Mouse (Mus musculus) neural tube, embryonic 13.5 days (tissue): ENCODE measurements around the gene Serpinb1b. TPM values are rescaled to one million over a fixed set of nuclear protein-coding genes. Genes with fewer than 3 reads are reported as not detected.
A peak's percentile ranks its signal among the peaks of the same experiment; 100 is the strongest.
"Not testable (repeated sequence)": the region's sequence is repeated elsewhere in the genome, so short reads cannot be mapped to it uniquely, and the experiment has no call there.

ENCODE experiments used
- ATAC-seq: fragments of 200-750 bp; cut with Nextera tagmentation; 2 replicates; pipeline ENCODE4 v1.8.0; 2017; ENCODE audit warnings: low read depth, mild to moderate bottlenecking, moderate TSS enrichment, moderate library complexity
- H3K27ac ChIP-seq: fragments of 300-500 bp; sonication (generic); replicated peaks from 2 replicates; pipeline ENCODE4 v1.5.1; 2015; ENCODE audit warnings: moderate library complexity, mild to moderate bottlenecking, inconsistent platforms
- H3K27me3 ChIP-seq: fragments of 300-500 bp; sonication (generic); 2 replicates; pipeline ENCODE4 v1.6.1; 2015; ENCODE audit warnings: mild to moderate bottlenecking, inconsistent platforms
- H3K36me3 ChIP-seq: fragments of 300-500 bp; sonication (generic); 2 replicates; pipeline ENCODE4 v1.6.1; 2015; ENCODE audit warnings: mild to moderate bottlenecking, inconsistent platforms
- H3K4me1 ChIP-seq: fragments of 300-500 bp; sonication (generic); replicated peaks from 2 replicates; pipeline ENCODE4 v1.6.1; 2015; ENCODE audit warnings: inconsistent platforms
- H3K4me2 ChIP-seq: fragments of 300-500 bp; sonication (generic); 2 replicates; pipeline ENCODE4 v1.6.1; 2015; ENCODE audit warnings: inconsistent platforms, mild to moderate bottlenecking, moderate library complexity
- H3K4me3 ChIP-seq: fragments of 300-500 bp; sonication (generic); 2 replicates; pipeline ENCODE4 v1.5.1; 2015; ENCODE audit warnings: mild to moderate bottlenecking, inconsistent platforms
- H3K9ac ChIP-seq: fragments of 300-500 bp; sonication (generic); 2 replicates; pipeline ENCODE4 v1.6.1; 2015; ENCODE audit warnings: moderate library complexity, mild to moderate bottlenecking, inconsistent platforms
- H3K9me3 ChIP-seq: fragments of 300-500 bp; sonication (generic); 2 replicates; pipeline ENCODE4 v1.6.1; 2016; ENCODE audit warnings: inconsistent platforms
- WGBS: fragments of 180-500 bp; shearing (Covaris S2); methylation state at CpG from one replicate; pipeline ENCODE4 v1.1.7; 2015; 5-methylcytosine and 5-hydroxymethylcytosine counted together
- polyA plus RNA-seq: library from polyadenylated mRNA; unstranded; fragments of >200 nt; fragmentation: Nextera tagmentation; extraction: Ambion mirVana; gene quantifications from 2 replicates; pipeline ENCODE4 v1.2.1, GENCODE M21; 2015

The Serpinb1b gene
- polyA plus RNA-seq, result 3.3 and 8.1 TPM in 2 replicates

DNA sequence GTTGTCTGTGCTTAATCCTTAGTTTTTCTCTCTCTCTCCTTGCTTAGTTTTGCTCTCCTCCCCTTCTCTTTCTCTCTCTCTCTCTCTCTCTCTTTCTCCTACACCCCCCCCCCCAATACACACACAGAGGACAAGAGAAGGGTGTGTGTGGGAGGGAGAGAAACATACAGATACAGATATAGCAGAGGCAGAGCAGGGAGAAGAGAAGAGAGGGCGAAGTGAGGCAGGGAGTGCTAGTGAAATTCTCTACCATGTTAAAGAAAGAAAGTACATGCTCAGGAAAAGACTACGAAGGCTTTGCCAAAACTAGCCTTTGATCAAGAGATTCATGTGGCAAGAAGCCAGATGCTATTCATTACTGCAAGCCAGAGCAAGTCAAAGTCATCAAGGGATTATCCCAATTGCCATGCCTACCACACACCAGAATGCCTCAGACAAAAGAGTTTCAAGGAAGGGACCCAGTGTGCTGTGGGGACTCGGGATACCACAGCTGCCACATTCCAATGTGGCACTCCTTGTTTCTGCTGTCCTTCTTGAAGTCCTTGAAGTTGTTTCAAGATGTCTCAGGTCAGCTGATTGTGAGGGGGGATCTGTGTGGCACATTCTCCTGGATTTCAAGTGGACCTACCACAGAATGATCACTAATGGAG, at the start of gene Serpinb1b:
Gene Serpinb1b (plus strand): TSS at position 520 of the 650 bp plus-strand sequence.
- WGBS, result 63% methylated on average over 3 of the region's 3 CpGs
- no peaks in the 10 kb centered on the region for H3K4me1 ChIP-seq
- H3K27ac ChIP-seq, result no peak within 1 kb of the TSS
- H3K27me3 ChIP-seq, result no peaks in the 10 kb centered on the region
- ATAC-seq, result no peak
- H3K4me3 ChIP-seq, result no peak within 1 kb of the TSS
- H3K4me2 ChIP-seq, result peak within 1 kb of the TSS; percentile 18; the same call in 1 of the 2 replicates
- H3K9ac ChIP-seq, result no peak within 1 kb of the TSS
- no peaks in the 10 kb centered on the region for H3K9me3 ChIP-seq
- H3K36me3 ChIP-seq, result no peaks in the 10 kb centered on the region

GRCm38 (mm10) chr13:33029478-33029877, 48.9 kb upstream of the Serpinb1b start:
- not testable (repeated sequence) for H3K4me2 ChIP-seq, H3K27me3 ChIP-seq, ATAC-seq, H3K4me1 ChIP-seq, H3K9me3 ChIP-seq, H3K4me3 ChIP-seq, H3K27ac ChIP-seq, H3K9ac ChIP-seq, H3K36me3 ChIP-seq
- 95% methylated on average over 2 of the region's 2 CpGs for WGBS

DNA sequence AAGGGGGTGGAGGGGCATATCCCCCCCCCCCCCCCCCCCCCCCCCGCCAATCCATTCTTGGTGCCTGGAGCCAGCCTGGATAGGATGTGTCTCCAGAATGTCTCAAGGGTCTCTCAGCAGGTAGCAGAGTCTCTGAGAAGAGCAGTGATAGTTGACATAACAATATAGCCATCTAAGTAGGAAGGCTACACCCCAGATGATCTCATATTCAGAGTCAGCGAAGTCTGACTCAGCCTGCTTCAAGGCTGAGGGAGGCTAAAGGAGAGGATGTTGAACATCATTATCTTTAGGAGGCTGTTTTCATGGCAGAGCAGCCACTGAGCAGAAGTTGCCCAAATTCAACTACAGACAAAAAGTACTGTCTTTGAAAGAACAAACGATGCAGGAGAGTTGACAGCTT, 48.1 kb upstream of the Serpinb1b start:
- Histone ChIP-seq H3K27ac (no peak overlapping the region), H3K9ac (no peak overlapping the region), H3K4me2 (no peak overlapping the region), H3K4me1 (no peaks in the 10 kb centered on the region), H3K4me3 (no peak overlapping the region), H3K36me3 (no peaks in the 10 kb centered on the region), H3K9me3 (no peaks in the 10 kb centered on the region), H3K27me3 (no peaks in the 10 kb centered on the region)
- WGBS, result 69% methylated on average over 3 of the region's 3 CpGs
- ATAC-seq, result no peak

DNA sequence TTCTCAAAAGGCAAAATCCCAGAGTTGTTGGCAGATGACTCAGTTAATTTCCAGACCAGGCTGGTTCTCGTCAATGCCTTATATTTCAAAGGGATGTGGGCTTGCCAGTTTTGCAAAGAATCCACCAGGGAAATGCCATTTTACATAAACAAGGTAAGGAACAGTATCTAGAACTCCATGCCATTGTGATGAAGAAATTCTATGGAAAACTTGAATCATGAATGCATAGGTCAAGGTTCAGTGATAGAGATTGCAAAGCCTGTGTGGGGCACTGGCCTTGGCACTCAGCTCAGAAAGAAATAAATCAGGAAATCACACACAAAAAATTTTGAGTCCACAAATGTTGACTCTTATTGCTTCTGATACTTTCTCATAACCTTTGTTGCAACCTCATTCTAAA, 42.9 kb upstream of the Serpinb1b start:
- no peaks in the 10 kb centered on the region for H3K4me1 ChIP-seq
- 88% methylated on average over 1 of the region's 1 CpGs for WGBS
- no peak overlapping the region for H3K9ac ChIP-seq
- H3K27me3 ChIP-seq, result no peaks in the 10 kb centered on the region
- no peak overlapping the region for H3K4me3 ChIP-seq
- 0 out of 2 replicates have a peak, but pooled peaks cover 5% of the 10 kb centered on the region for H3K9me3 ChIP-seq
- H3K4me2 ChIP-seq, result no peak overlapping the region
- no peaks in the 10 kb centered on the region for H3K36me3 ChIP-seq
- ATAC-seq, result no peak
- no peak overlapping the region for H3K27ac ChIP-seq

- H3K36me3 ChIP-seq, result no peaks in the 10 kb centered on the region
- H3K9me3 ChIP-seq, result 0 out of 2 replicates have a peak, but pooled peaks cover 4% of the 10 kb centered on the region
- WGBS, result 91% methylated on average over 3 of the region's 3 CpGs
- H3K27ac ChIP-seq, result no peak overlapping the region
- no peak overlapping the region for H3K4me2 ChIP-seq
- H3K4me1 ChIP-seq, result no peaks in the 10 kb centered on the region
- no peak overlapping the region for H3K4me3 ChIP-seq
- no peaks in the 10 kb centered on the region for H3K27me3 ChIP-seq
- ATAC-seq, result no peak
- H3K9ac ChIP-seq, result no peak overlapping the region
These were observed 34.8 kb upstream of the Serpinb1b start for GRCm38 (mm10) chr13:33043542-33043941.

DNA sequence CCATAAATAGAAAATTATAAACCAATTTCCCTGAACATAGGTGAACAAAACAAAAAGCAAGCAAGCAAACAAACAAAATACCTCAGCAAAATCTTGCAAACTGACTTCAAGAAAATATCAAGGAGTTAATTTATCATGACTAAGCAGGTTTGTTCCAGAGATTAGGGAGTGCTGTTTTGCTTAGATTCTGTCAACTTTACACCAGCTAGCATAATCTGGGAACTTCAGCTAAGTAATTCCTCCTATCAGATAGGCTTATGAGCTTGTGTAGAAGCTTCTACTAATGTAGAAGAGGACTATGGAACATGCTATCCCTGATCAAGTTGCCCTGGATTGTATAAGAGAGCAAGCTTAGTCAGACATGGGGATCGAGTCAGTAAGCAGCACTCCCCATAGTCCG, 31.1 kb upstream of the Serpinb1b start:
- no peaks in the 10 kb centered on the region for H3K36me3 ChIP-seq
- H3K27me3 ChIP-seq, result no peaks in the 10 kb centered on the region
- 92% methylated on average over 2 of the region's 2 CpGs for WGBS

GRCm38 (mm10) chr13:33048187-33048586, 30.2 kb upstream of the Serpinb1b start:
- H3K27me3 ChIP-seq, result no peaks in the 10 kb centered on the region
- H3K27ac ChIP-seq, result no peak overlapping the region
- no peaks in the 10 kb centered on the region for H3K36me3 ChIP-seq
- no peak overlapping the region for H3K4me3 ChIP-seq
- WGBS, result 78% methylated on average over 4 of the region's 4 CpGs
- no peaks in the 10 kb centered on the region for H3K4me1 ChIP-seq
- ATAC-seq, result no peak
- no peaks in the 10 kb centered on the region for H3K9me3 ChIP-seq
- H3K4me2 ChIP-seq, result no peak overlapping the region
- no peak overlapping the region for H3K9ac ChIP-seq

More for the DNA sequence above, 31.1 kb upstream of the Serpinb1b start:
- Histone ChIP-seq H3K4me1 (no peaks in the 10 kb centered on the region), H3K9ac (no peak overlapping the region), H3K9me3 (no peaks in the 10 kb centered on the region), H3K27ac (no peak overlapping the region), H3K4me3 (no peak overlapping the region), H3K4me2 (no peak overlapping the region)
- ATAC-seq, result no peak

DNA sequence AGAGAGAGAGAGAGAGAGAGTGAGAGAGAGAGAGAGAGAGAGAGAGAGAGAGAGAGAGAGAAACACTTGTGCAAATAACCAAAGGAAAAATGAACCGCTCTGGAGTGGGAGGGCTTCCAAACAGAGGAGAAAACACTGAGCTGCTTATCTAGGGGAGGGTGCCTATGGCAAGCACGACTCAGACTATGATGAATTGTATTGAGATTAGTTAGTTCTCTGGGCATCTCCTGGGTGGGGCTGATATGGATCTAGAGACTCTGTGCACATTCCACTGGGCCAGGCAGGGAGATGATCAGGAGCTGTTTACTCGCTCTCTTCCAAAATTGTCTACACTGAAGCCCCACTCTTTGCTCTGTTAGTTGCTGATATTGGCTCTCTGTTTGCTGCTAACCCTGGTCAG, 26.7 kb upstream of the Serpinb1b start:
- WGBS, result 75% methylated on average over 3 of the region's 3 CpGs
- H3K9ac ChIP-seq, result no peak overlapping the region
- no peaks in the 10 kb centered on the region for H3K4me1 ChIP-seq
- H3K4me3 ChIP-seq, result no peak overlapping the region
- H3K27me3 ChIP-seq, result no peaks in the 10 kb centered on the region
- H3K36me3 ChIP-seq, result no peaks in the 10 kb centered on the region
- H3K4me2 ChIP-seq, result no peak overlapping the region
- H3K27ac ChIP-seq, result no peak overlapping the region
- ATAC-seq, result no peak
- no peaks in the 10 kb centered on the region for H3K9me3 ChIP-seq

GRCm38 (mm10) chr13:33063048-33063447, 15.3 kb upstream of the Serpinb1b start:
- Histone ChIP-seq H3K36me3 (no peaks in the 10 kb centered on the region), H3K4me2 (no peak overlapping the region), H3K4me1 (no peaks in the 10 kb centered on the region), H3K27me3 (no peaks in the 10 kb centered on the region), H3K9me3 (no peaks in the 10 kb centered on the region), H3K9ac (no peak overlapping the region), H3K27ac (no peak overlapping the region), H3K4me3 (no peak overlapping the region)
- ATAC-seq, result no peak
- 77% methylated on average over 1 of the region's 1 CpGs for WGBS

DNA sequence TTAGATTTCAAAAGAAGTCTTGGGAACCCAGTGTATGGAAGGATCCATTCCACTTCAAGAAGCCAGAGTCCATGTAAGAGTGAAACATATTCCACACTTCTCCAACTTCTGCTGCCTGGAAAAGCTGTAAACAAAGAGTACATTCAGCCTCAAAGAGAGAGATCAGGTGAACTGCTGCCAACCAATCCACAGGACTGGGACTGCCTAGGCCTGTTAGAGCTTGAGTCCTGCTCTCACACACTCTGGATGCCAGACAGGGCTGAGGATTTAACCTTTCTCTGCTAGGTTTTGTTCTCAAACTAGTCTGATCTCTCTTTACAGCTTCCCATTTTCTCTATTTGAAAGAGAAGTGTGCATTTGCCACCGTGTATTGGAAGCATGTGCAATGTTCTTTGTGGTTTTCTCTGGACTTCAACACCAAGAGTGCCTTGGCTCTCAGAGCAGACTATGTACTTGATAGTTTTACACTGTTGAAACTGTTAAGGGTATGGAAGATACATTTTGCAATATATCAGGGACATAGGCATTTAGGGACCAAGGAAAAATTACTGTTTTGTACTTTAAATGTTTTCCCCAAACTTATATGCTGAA, 10.9 kb upstream of the Serpinb1b start:
- H3K9me3 ChIP-seq, result 0 out of 2 replicates have a peak, but pooled peaks cover 3% of the 10 kb centered on the region
- H3K9ac ChIP-seq, result no peak overlapping the region
- H3K36me3 ChIP-seq, result no peaks in the 10 kb centered on the region
- H3K4me3 ChIP-seq, result no peak overlapping the region
- H3K4me1 ChIP-seq, result no peaks in the 10 kb centered on the region
- no peak overlapping the region for H3K27ac ChIP-seq
- no peaks in the 10 kb centered on the region for H3K27me3 ChIP-seq
- H3K4me2 ChIP-seq, result no peak overlapping the region
- 81% methylated on average over 1 of the region's 1 CpGs for WGBS
- no peak for ATAC-seq

GRCm38 (mm10) chr13:33068164-33068563, 10.2 kb upstream of the Serpinb1b start:
- H3K4me2 ChIP-seq, result no peak overlapping the region
- no peaks in the 10 kb centered on the region for H3K36me3 ChIP-seq
- H3K4me1 ChIP-seq, result no peaks in the 10 kb centered on the region
- no peak for ATAC-seq
- H3K27me3 ChIP-seq, result no peaks in the 10 kb centered on the region
- 88% methylated on average over 3 of the region's 3 CpGs for WGBS
- H3K27ac ChIP-seq, result no peak overlapping the region
- no peak overlapping the region for H3K4me3 ChIP-seq
- 0 out of 2 replicates have a peak, but pooled peaks cover 3% of the 10 kb centered on the region for H3K9me3 ChIP-seq
- no peak overlapping the region for H3K9ac ChIP-seq

GRCm38 (mm10) chr13:33071776-33072175, 6.6 kb upstream of the Serpinb1b start:
- 74% methylated on average over 5 of the region's 5 CpGs for WGBS
- no peak overlapping the region for H3K4me3 ChIP-seq

DNA sequence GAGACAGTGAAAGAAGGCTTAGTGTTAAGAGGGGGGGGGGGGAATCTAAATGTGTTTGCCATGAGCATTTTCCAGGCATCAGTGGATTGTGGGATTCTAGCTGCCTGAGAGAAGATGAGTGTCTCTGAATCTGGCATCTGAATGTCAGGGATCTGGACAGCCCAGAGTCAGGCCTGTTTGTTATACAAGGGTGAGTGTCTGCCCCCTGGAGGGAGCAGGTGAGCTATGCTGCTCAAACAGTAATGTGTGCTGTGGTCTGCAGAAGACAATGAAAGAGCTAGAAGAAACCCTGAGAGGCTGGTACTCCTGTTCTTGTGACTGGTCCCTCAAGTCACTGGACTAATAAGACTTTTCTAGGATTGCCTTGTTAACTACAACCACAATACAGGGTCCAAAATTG, 4.3 kb upstream of the Serpinb1b start:
- no peaks in the 10 kb centered on the region for H3K4me1 ChIP-seq

More at GRCm38 (mm10) chr13:33071776-33072175, 6.6 kb upstream of the Serpinb1b start:
- H3K9ac ChIP-seq, result no peak overlapping the region
- H3K36me3 ChIP-seq, result no peaks in the 10 kb centered on the region
- 0 out of 2 replicates have a peak, but pooled peaks cover 3% of the 10 kb centered on the region for H3K9me3 ChIP-seq
- no peak for ATAC-seq
- H3K27me3 ChIP-seq, result no peaks in the 10 kb centered on the region
- no peak overlapping the region for H3K4me2 ChIP-seq
- H3K4me1 ChIP-seq, result no peaks in the 10 kb centered on the region
- no peak overlapping the region for H3K27ac ChIP-seq

More for the DNA sequence above, 4.3 kb upstream of the Serpinb1b start:
- Histone ChIP-seq H3K4me2 (no peak overlapping the region), H3K27me3 (no peaks in the 10 kb centered on the region), H3K36me3 (no peaks in the 10 kb centered on the region), H3K4me3 (no peak overlapping the region), H3K9ac (no peak overlapping the region), H3K9me3 (0 out of 2 replicates have a peak, but pooled peaks cover under 1% of the 10 kb centered on the region), H3K27ac (no peak overlapping the region)
- ATAC-seq, result no peak
